Mouse (Mus musculus) cortical plate, adult 2 months (tissue): ENCODE data around the gene Ndufa11.

Experiments
- CTCF ChIP-seq: fragments of 200-500 bp; IDR thresholded peaks from 2 replicates; pipeline ENCODE4 v1.5.1; 2011; ENCODE audit warnings: mild to moderate bottlenecking, control low read depth, low read length; ENCODE audit not compliant: insufficient read depth; ENCODE audit errors: extremely low read depth
- POLR2A ChIP-seq: fragments of 200-500 bp; IDR thresholded peaks from 2 replicates; pipeline ENCODE4 v1.6.1; 2011; ENCODE audit warnings: mild to moderate bottlenecking, low read length, control low read depth; ENCODE audit not compliant: insufficient read depth; ENCODE audit errors: extremely low read depth

DNA sequence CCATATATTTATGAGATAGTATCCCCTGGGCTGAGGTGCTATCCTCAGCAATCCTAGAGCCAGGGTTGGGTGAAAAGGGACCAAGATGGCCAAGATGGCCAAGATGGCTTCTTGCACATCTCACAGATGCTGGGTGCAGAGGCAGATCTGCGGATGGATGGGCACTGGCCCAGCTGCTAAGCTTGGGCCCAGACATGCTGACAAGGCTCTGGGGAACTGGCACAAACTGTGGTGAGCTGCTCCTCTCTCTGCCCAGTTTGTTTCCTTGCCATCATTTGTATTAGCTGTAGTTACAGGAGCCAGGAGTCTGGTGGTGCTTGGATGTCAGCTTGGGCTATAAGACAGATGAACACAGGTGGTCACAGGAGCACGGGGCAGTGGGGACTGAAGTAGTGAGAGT, 32.9 kb upstream of the Ndufa11 start:
- TF ChIP-seq POLR2A (no peak), CTCF (no peak)
